Mouse (Mus musculus) heart, postnatal 25 days (tissue): Measurements from ENCODE around the gene Gpcpd1. TPM values are rescaled to one million over a fixed set of nuclear protein-coding genes. Genes with fewer than 3 reads are reported as not detected.

Experiments used
- DNase-seq: peaks from one replicate; pipeline ENCODE4 v3.0.0; 2022; ENCODE audit warnings: low spot score
- intact Hi-C: fragments of 180-260 bp; cut with DNase I; formaldehyde crosslinking; loops from one replicate; pipeline ENCODE4 v1.15.1; 2025
- total RNA-seq, 2 experiments: library from RNA; stranded (reverse); gene quantifications; 2 replicates each; pipeline ENCODE4 v1.2.3; 2021

Gpcpd1 gene
- total RNA-seq, 2 experiments from 2014 or later, result 183 to 239 TPM

GRCm38 (mm10) chr2:132526894-132527532, 60.5 kb downstream of the Gpcpd1 start:
- intact Hi-C loops, result loop anchor here (5.0 kb wide), 1 partner anchor 40 kb away; no protein-coding TSS in a partner anchor

GRCm38 (mm10) chr2:132526110-132526509, 61.4 kb downstream of the Gpcpd1 start:
- intact Hi-C loops, result loop anchor here (5.0 kb wide), 1 partner anchor 41 kb away; no protein-coding TSS in a partner anchor
- no peak for DNase-seq

More at GRCm38 (mm10) chr2:132526894-132527532, 60.5 kb downstream of the Gpcpd1 start:
- no peak for DNase-seq

GRCm38 (mm10) chr2:132518021-132518901, 69.3 kb downstream of the Gpcpd1 start:
- intact Hi-C loops, result loop anchor here (5.0 to 10.0 kb wide), 2 partner anchors 199 to 297 kb away; partner anchors contain the start of genes Mcm8 and Trmt6
- DNase-seq, result no peak

- DNase-seq, result no peak
- intact Hi-C loops, result loop anchor here (2.0 to 10.0 kb wide), 3 partner anchors 200 to 385 kb away; partner anchors contain the start of genes Mcm8 and Trmt6
Observed at GRCm38 (mm10) chr2:132517194-132517836, 70.2 kb downstream of the Gpcpd1 start.

- DNase-seq, result peak; percentile 23
Observed at GRCm38 (mm10) chr2:132516130-132517030, 71.1 kb downstream of the Gpcpd1 start.

GRCm38 (mm10) chr2:132515607-132516006, 71.9 kb downstream of the Gpcpd1 start:
- no peak for DNase-seq
- intact Hi-C loops, result loop anchor here (1.0 to 10.0 kb wide), 4 partner anchors 186 to 387 kb away; partner anchors contain the start of genes Mcm8 and Trmt6

More at GRCm38 (mm10) chr2:132516130-132517030, 71.1 kb downstream of the Gpcpd1 start:
- intact Hi-C loops, result loop anchor here (1.0 to 10.0 kb wide), 4 partner anchors 185 to 386 kb away; partner anchors contain the start of genes Mcm8 and Trmt6

GRCm38 (mm10) chr2:132515076-132515475, 72.5 kb downstream of the Gpcpd1 start:
- intact Hi-C loops, result loop anchor here (5.0 to 10.0 kb wide), 2 partner anchors 202 to 300 kb away; partner anchors contain the start of genes Mcm8 and Trmt6
- no peak for DNase-seq

- no peak for DNase-seq
- intact Hi-C loops, result loop anchor here (10.0 kb wide), 1 partner anchor 300 kb away; the partner anchor contains the start of genes Mcm8 and Trmt6
Observed at GRCm38 (mm10) chr2:132514353-132514752, 73.2 kb downstream of the Gpcpd1 start.

GRCm38 (mm10) chr2:132513371-132514181, 74.0 kb downstream of the Gpcpd1 start:
- DNase-seq, result no peak
- intact Hi-C loops, result loop anchor here (10.0 kb wide), 1 partner anchor 301 kb away; the partner anchor contains the start of genes Mcm8 and Trmt6

GRCm38 (mm10) chr2:132512977-132513351, 74.6 kb downstream of the Gpcpd1 start:
- intact Hi-C loops, result loop anchor here (10.0 kb wide), 1 partner anchor 302 kb away; the partner anchor contains the start of genes Mcm8 and Trmt6
- no peak for DNase-seq

GRCm38 (mm10) chr2:132512051-132512976, 75.2 kb downstream of the Gpcpd1 start:
- intact Hi-C loops, result loop anchor here (10.0 kb wide), 1 partner anchor 302 kb away; the partner anchor contains the start of genes Mcm8 and Trmt6

GRCm38 (mm10) chr2:132511011-132511818, 76.3 kb downstream of the Gpcpd1 start:
- intact Hi-C loops, result loop anchor here (10.0 kb wide), 1 partner anchor 304 kb away; the partner anchor contains the start of genes Mcm8 and Trmt6
- DNase-seq, result no peak

More at GRCm38 (mm10) chr2:132512051-132512976, 75.2 kb downstream of the Gpcpd1 start:
- DNase-seq, result no peak

- intact Hi-C loops, result loop anchor here (10.0 kb wide), 1 partner anchor 305 kb away; the partner anchor contains the start of genes Mcm8 and Trmt6
- no peak for DNase-seq
Observed at GRCm38 (mm10) chr2:132509714-132510113, 77.8 kb downstream of the Gpcpd1 start.

GRCm38 (mm10) chr2:132509261-132509660, 78.3 kb downstream of the Gpcpd1 start:
- intact Hi-C loops, result no loop called here
- no peak for DNase-seq

GRCm38 (mm10) chr2:132507521-132507920, 80.0 kb downstream of the Gpcpd1 start:
- intact Hi-C loops, result no loop called here
- DNase-seq, result no peak

GRCm38 (mm10) chr2:132507091-132507490, 80.4 kb downstream of the Gpcpd1 start:
- intact Hi-C loops, result no loop called here
- no peak for DNase-seq
